Mouse (Mus musculus): Measurements from ENCODE around the gene Fam71a. TPM values are rescaled to one million over a fixed set of nuclear protein-coding genes. Genes with fewer than 3 reads are reported as not detected.
"Not testable (repeated sequence)": the region's sequence is repeated elsewhere in the genome, so short reads cannot be mapped to it uniquely, and the experiment has no call there.

Gene Fam71a
- total RNA-seq, 2 experiments from 2014 or later: not detected

DNA sequence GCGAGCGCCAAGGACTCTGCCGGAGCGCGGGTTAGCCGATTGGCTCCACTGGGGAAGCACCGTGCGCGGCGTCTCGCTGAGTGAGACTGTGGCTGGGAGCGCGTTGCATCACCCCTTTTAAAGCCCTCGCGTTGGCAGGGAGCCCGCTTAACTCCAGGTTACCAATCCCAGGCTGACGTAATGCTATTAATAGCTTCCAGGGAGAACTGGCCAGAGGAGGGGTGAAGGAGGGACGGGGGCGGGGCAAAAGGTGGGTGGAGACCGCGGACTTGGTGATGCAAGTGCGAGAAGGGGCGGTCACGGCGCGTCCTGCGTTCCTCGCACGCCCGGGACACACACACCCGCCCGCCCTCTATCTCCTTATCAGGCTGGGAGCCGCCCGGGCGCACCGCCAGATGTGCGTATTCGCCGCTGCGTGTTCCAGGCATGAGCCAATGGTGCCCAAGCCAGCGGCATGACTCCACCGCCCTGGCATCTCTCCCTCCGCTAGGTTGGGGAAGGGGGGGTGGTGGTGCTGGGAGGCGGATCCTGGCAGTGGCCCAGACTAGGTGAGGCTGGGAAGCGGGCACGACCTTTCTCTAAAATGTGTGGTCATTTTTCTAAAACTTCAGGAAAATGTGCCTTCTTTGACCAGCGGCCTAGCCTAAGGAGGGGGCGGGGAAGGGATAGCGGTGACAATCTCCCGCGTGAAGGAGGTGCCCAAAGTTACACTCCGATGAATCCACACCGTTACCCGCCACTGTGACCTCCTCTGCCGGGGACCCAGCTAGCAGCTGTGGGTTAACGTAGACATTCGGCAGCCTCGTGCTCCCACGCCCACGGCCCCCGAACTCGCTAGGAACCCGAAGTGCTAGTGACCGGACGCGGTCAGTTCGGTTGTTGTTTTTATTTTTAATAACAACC lies 18.8 kb upstream of the Fam71a start:
- DNase-seq (ENCODE audit: extremely low spot score in 1 of 2, low spot score in 2 of 2): peak; percentile 67 to 97
- intact Hi-C loops (cut with DNase I): loop anchor here (5.0 kb wide), 1 partner anchor 89 kb away; no protein-coding TSS in a partner anchor

DNA sequence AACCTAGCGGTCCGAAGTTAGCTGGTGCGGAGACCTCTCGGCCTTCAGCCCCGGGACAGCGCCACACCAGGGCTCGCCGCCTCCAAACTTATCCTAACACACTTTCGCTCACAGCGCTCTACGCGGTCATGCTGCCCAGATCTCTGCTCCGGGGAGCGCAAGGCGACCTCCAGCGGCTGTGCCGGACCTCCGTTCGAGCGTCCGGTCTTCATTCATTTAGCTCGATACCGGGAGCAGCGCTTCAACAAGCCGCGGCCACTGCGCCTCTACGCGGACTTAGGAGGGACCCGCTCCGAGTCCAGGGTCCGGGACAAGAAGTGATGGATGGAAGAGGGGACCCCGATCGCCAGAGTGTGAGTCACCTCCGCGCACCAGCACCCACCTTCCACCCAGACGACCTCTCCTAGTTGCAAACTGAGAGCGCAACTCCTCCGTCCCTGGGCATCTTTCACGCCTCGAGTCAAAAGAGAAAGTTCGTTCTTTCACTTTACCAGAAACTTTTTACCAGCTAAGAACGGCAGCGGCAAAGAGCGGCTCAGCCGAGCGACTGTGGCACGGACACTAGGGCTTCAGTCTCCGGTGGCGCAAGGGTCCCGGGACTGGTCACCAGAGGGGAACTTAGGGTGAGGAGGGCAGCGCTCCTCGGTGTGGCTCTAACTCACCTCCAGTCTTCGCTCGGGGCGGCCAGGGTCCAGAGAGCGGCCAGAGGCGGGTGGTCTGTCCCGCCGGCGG lies 18.0 kb upstream of the Fam71a start:
- intact Hi-C loops (cut with DNase I): loop anchor here (5.0 kb wide), 1 partner anchor 90 kb away; no protein-coding TSS in a partner anchor
- peak in 1 of 2 experiments; percentile 73 for DNase-seq (ENCODE audit: extremely low spot score in 1 of 2, low spot score in 2 of 2)

GRCm38 (mm10) chr1:191181469-191182259 lies 17.0 kb upstream of the Fam71a start:
- DNase-seq (ENCODE audit: extremely low spot score in 1 of 2, low spot score in 2 of 2): no peak
- intact Hi-C loops (cut with DNase I): loop anchor here (5.0 kb wide), 1 partner anchor 91 kb away; no protein-coding TSS in a partner anchor

DNA sequence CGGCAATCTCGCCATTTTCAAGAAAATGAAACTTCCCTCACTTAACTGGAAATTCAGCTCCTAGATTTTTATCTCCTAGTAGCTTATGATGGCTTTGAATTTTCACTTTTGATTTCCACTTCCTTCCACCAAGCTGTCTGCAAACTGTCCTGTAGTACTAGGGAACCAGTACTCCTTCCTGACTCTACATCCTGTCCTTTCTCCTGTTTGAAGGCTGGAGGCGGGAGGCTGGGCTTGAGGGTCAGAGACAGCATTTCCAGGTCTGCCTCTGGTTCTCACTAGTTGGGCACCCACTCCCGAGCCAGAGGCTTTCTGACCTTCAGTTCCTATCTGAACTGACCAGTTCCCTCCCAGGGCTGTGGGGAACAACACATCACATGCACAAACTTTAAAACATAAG lies 15.8 kb upstream of the Fam71a start:
- intact Hi-C loops (cut with DNase I): loop anchor here (5.0 kb wide), 1 partner anchor 92 kb away; no protein-coding TSS in a partner anchor
- no peak for DNase-seq (ENCODE audit: extremely low spot score in 1 of 2, low spot score in 2 of 2)

DNA sequence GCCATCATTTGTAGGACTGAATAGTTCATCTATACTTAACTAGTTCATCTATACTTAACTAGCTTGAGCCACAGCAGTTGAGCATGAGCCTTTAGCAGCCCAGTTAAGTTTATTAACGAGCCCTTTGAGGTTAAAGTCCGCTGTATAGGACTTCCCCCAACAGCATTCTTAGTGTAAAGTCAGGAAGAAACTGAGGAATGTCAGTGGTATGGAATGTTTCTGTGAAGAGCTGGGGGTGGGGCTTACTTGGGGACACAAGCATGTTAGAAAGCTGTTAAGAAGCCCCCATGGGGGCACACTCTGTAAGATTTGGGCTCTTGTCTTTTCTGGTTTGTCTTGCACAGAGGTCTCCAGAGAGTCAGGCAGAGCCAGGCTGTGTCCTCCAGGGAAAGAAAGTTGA lies 15.2 kb upstream of the Fam71a start:
- intact Hi-C loops (cut with DNase I): loop anchor here (5.0 kb wide), 1 partner anchor 92 kb away; no protein-coding TSS in a partner anchor
- DNase-seq (ENCODE audit: extremely low spot score in 1 of 2, low spot score in 2 of 2): no peak

- intact Hi-C loops (cut with DNase I): no loop called here
- DNase-seq (ENCODE audit: extremely low spot score in 1 of 2, low spot score in 2 of 2): no peak
These were observed 14.0 kb upstream of the Fam71a start for GRCm38 (mm10) chr1:191178511-191179188.

DNA sequence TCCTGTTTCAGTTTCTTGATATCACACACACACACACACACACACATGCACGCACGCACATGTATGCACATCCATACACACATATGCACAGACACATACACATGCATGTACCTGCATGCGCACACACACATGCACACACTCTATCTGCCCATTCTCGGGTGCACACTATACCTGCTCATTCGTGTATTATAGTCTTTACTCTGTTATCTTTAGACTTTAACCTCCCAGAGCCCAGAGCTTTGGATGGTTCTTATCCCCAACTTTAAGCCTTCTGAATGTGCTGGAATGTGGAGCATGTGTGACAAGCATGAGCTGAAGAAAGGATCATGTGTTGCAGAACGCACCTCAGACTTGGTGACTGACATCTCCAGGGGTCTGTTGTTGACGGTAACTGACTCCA lies 12.3 kb upstream of the Fam71a start:
- no peak for DNase-seq (ENCODE audit: extremely low spot score in 1 of 2, low spot score in 2 of 2)
- intact Hi-C loops (cut with DNase I): no loop called here

DNA sequence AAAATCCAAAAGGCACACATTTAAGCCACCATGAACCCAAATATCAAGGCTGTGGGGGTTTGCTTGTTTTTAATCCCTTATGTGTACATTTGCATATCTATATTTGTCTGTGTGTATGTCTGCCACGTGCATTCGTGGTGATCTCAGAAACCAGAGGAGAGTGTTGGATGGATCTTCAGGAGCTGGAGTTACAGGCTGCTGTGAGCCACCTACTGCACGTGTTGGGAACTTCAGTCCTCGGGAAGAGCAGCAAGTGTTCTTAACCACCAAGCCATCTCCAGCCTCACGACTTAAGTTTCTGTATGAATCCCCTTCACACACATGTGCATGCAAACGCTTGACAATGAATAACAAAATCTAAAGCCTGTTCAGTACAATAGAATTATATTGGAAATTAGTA lies 7.9 kb upstream of the Fam71a start:
- peak in 1 of 2 experiments; percentile 61 for DNase-seq (ENCODE audit: extremely low spot score in 1 of 2, low spot score in 2 of 2)
- intact Hi-C loops (cut with DNase I): loop anchor here (5.0 kb wide), 1 partner anchor 75 kb away; the partner anchor contains the start of gene Batf3

GRCm38 (mm10) chr1:191170444-191170843 lies 5.8 kb upstream of the Fam71a start:
- intact Hi-C loops (cut with DNase I): loop anchor here (5.0 kb wide), 1 partner anchor 73 kb away; the partner anchor contains the start of gene Batf3
- no peak for DNase-seq (ENCODE audit: extremely low spot score in 1 of 2, low spot score in 2 of 2)

DNA sequence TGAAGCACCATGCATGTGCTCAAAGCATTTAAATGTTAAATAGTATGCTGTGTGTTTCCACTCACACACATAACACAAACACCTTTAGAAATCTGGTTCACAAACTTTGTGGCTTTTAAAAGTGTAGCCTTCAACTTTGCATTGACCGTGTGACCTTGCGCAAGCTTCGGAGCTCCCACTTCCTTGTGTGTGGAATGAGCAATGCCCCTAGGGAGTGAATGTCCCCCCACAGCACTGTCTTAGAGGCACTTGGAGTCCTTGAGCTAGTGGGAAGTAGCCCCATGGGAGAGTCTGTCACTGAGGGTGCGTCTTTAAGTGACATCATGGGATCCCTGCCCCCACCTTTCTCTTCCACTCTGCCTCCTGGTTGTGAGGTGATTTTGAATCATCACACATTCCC lies 1.6 kb upstream of the Fam71a start:
- DNase-seq (ENCODE audit: extremely low spot score in 1 of 2, low spot score in 2 of 2): peak in 1 of 2 experiments; percentile 9
- intact Hi-C loops (cut with DNase I): no loop called here

DNA sequence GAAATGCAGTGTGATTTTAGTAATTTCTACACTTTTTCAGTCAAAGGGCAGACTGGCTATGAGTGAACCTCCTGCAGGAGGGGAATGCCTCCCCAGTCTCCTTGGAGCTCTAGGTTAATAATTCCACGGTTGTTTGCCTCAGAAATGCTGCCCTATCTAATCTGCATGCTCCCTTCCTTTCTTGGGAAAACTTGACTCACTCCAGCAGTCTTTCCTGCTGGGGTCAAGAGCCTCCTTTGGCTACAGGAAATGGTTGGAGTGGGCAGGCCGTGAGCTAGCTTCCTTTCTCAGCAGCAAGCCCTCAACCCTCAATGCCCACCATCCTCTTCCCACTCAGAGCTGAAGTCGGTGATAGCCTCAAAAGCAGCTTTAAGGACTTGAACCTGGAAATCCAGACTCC lies 10.3 kb downstream of the Fam71a start:
- intact Hi-C loops (cut with DNase I): no loop called here
- peak in 1 of 2 experiments; percentile 7 for DNase-seq (ENCODE audit: extremely low spot score in 1 of 2, low spot score in 2 of 2)

DNA sequence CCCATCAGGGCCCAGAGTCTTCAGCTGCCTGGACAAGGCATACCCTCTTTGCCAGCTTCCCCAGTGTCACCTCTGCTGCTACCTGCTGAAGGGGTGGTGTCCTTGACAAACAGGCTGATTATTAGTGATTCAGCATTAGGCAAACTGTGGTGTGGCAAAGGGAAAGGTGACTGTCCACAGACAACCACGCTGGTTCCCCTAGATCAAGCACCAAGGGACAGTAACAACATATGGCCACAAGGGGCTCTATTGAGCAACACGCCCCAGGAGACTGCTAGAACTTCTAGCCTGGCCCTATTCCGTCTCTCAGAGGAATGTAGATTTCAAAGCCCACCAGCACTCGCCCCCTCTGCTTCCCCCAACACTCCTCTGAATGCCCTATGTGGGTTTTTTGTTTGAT lies 11.6 kb downstream of the Fam71a start:
- intact Hi-C loops (cut with DNase I): no loop called here
- DNase-seq (ENCODE audit: extremely low spot score in 1 of 2, low spot score in 2 of 2): peak in 1 of 2 experiments; percentile 37

GRCm38 (mm10) chr1:191150924-191151605 lies 13.6 kb downstream of the Fam71a start:
- DNase-seq (ENCODE audit: extremely low spot score in 1 of 2, low spot score in 2 of 2): no peak
- intact Hi-C loops (cut with DNase I): no loop called here

GRCm38 (mm10) chr1:191149489-191149888 lies 15.1 kb downstream of the Fam71a start:
- intact Hi-C loops (cut with DNase I): not testable (repeated sequence)
- DNase-seq (ENCODE audit: extremely low spot score in 1 of 2, low spot score in 2 of 2): peak in 1 of 2 experiments; percentile 6

- intact Hi-C loops (cut with DNase I): no loop called here
- peak in 1 of 2 experiments; percentile 25 for DNase-seq (ENCODE audit: extremely low spot score in 1 of 2, low spot score in 2 of 2)
These were observed 23.6 kb downstream of the Fam71a start for GRCm38 (mm10) chr1:191140983-191141382.

GRCm38 (mm10) chr1:191138874-191139495 lies 25.6 kb downstream of the Fam71a start:
- intact Hi-C loops (cut with DNase I): no loop called here
- peak in 1 of 2 experiments; percentile 7 for DNase-seq (ENCODE audit: extremely low spot score in 1 of 2, low spot score in 2 of 2)

DNA sequence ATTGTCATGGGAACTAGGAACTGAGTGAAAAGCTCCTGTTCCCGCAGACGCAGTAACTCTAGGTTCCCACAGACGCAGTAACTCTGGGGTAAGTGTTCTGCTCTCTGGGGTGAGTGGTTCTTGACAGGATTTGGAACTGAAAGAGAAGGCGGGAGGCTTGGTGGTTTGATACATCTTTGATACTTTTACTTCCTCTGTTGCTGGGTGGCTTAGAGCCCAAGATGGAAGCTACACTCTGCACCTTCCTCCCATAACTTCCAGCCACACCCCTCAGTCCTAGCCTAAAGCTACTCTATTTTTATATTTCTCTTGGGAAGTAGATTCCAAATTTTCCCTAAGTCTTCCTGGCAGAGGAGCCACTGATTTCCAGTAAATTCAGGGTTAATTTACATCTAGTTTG lies 26.2 kb downstream of the Fam71a start:
- intact Hi-C loops (cut with DNase I): no loop called here
- DNase-seq (ENCODE audit: extremely low spot score in 1 of 2, low spot score in 2 of 2): peak in 1 of 2 experiments; percentile 1
